Mouse (Mus musculus) lung, embryonic 14.5 days (tissue): ENCODE measurements around the gene Vmp1. TPM values are rescaled to one million over a fixed set of nuclear protein-coding genes. Genes with fewer than 3 reads are reported as not detected.

Experiments used
- ATAC-seq: fragments of 200-750 bp; cut with Nextera tagmentation; 2 replicates; pipeline ENCODE4 v1.8.0; 2017; ENCODE audit warnings: mild to moderate bottlenecking, moderate TSS enrichment, moderate library complexity; ENCODE audit not compliant: insufficient read depth
- DNase-seq: peaks from one replicate; pipeline ENCODE4 v3.0.0-alpha.2; 2015
- H3K27ac ChIP-seq: fragments of 300-500 bp; sonication (generic); 2 replicates; pipeline ENCODE4 v1.5.1; 2014; ENCODE audit warnings: low read depth, mild to moderate bottlenecking, moderate library complexity
- H3K27me3 ChIP-seq: fragments of 300-500 bp; sonication (generic); 2 replicates; pipeline ENCODE4 v1.6.1; 2014; ENCODE audit warnings: low read length, control low read depth; ENCODE audit not compliant: insufficient read depth
- H3K36me3 ChIP-seq: fragments of 300-500 bp; sonication (generic); 2 replicates; pipeline ENCODE4 v1.6.1; 2014; ENCODE audit warnings: control low read depth; ENCODE audit not compliant: insufficient read depth
- H3K4me1 ChIP-seq: fragments of 300-500 bp; sonication (generic); 2 replicates; pipeline ENCODE4 v1.6.1; 2014; ENCODE audit warnings: antibody characterized with exemption, control low read depth; ENCODE audit not compliant: insufficient read depth
- H3K4me2 ChIP-seq: fragments of 300-500 bp; sonication (generic); 2 replicates; pipeline ENCODE4 v1.6.1; 2014; ENCODE audit warnings: mild to moderate bottlenecking
- H3K4me3 ChIP-seq: fragments of 300-500 bp; sonication (generic); 2 replicates; pipeline ENCODE4 v1.5.1; 2014; ENCODE audit warnings: low read depth, low read length
- H3K9ac ChIP-seq: fragments of 300-500 bp; sonication (generic); 2 replicates; pipeline ENCODE4 v1.6.1; 2014
- H3K9me3 ChIP-seq: fragments of 300-500 bp; sonication (generic); 2 replicates; pipeline ENCODE4 v1.6.1; 2016; ENCODE audit warnings: low read depth, low read length, control low read depth
- CTCF ChIP-seq: IDR thresholded peaks from 2 replicates; pipeline ENCODE4 v1.5.1; 2016; ENCODE audit warnings: antibody characterized with exemption, low read depth
- WGBS: fragments of 180-500 bp; shearing (Covaris S2); extraction: QIAGEN DNeasy Blood & Tissue Kit; methylation state at CpG from one replicate; pipeline ENCODE4 v1.1.7; 2014; 5-methylcytosine and 5-hydroxymethylcytosine counted together
- polyA plus RNA-seq: library from polyadenylated mRNA; unstranded; fragments of >200 nt; fragmentation: Nextera tagmentation; extraction: Ambion mirVana; gene quantifications from 2 replicates; pipeline ENCODE4 v1.2.1, GENCODE M21; 2014

Gene Vmp1
- polyA plus RNA-seq, 1 experiment from 2014 or later = 117 TPM

GRCm38 (mm10) chr11:86603719-86604118 lies 79.9 kb downstream of the Vmp1 start:
- Histone ChIP-seq H3K4me1 (no peaks in the 10 kb centered on the region), H3K27me3 (no peaks in the 10 kb centered on the region), H3K4me2 (no peak overlapping the region), H3K9me3 (no peaks in the 10 kb centered on the region), H3K9ac (no peak overlapping the region), H3K4me3 (no peak overlapping the region), H3K27ac (no peak overlapping the region), H3K36me3 (peaks cover 13% of the 10 kb centered on the region; the same call in 1 of the 2 replicates)
- 96% methylated on average over 1 of the region's 1 CpGs for WGBS
- ATAC-seq = no peak
- no peak for DNase-seq
- no peak for TF ChIP-seq CTCF

GRCm38 (mm10) chr11:86602116-86602515 lies 81.5 kb downstream of the Vmp1 start:
- Histone ChIP-seq H3K36me3 (peaks cover 13% of the 10 kb centered on the region; the same call in 1 of the 2 replicates), H3K27ac (no peak overlapping the region), H3K27me3 (no peaks in the 10 kb centered on the region), H3K9me3 (no peaks in the 10 kb centered on the region), H3K4me3 (no peak overlapping the region), H3K4me2 (no peak overlapping the region), H3K9ac (no peak overlapping the region), H3K4me1 (no peaks in the 10 kb centered on the region)
- no peak for TF ChIP-seq CTCF
- 46% methylated on average over 3 of the region's 3 CpGs for WGBS
- ATAC-seq (no peak), DNase-seq (no peak)

- Histone ChIP-seq H3K36me3 (0 out of 2 replicates have a peak, but pooled peaks cover 5% of the 10 kb centered on the region), H3K4me3 (no peak overlapping the region), H3K9me3 (no peaks in the 10 kb centered on the region), H3K4me2 (no peak overlapping the region), H3K27ac (no peak overlapping the region), H3K27me3 (no peaks in the 10 kb centered on the region), H3K4me1 (no peaks in the 10 kb centered on the region), H3K9ac (no peak overlapping the region)
- DNase-seq (no peak), ATAC-seq (no peak)
- no peak for TF ChIP-seq CTCF
- 81% methylated on average over 7 of the region's 7 CpGs for WGBS
Observed at GRCm38 (mm10) chr11:86600209-86600557, 83.5 kb downstream of the Vmp1 start.

- no peaks in the 10 kb centered on the region for H3K27me3 ChIP-seq
- H3K9ac ChIP-seq = no peak overlapping the region
- no peak overlapping the region for H3K4me2 ChIP-seq
- ATAC-seq (no peak), DNase-seq (no peak)
- H3K27ac ChIP-seq = no peak overlapping the region
- WGBS = 69% methylated on average over 4 of the region's 4 CpGs
- H3K4me3 ChIP-seq = no peak overlapping the region
- 0 out of 2 replicates have a peak, but pooled peaks cover 5% of the 10 kb centered on the region for H3K36me3 ChIP-seq
- no peaks in the 10 kb centered on the region for H3K9me3 ChIP-seq
- no peaks in the 10 kb centered on the region for H3K4me1 ChIP-seq
- TF ChIP-seq CTCF = no peak
Observed at GRCm38 (mm10) chr11:86599378-86600208, 84.0 kb downstream of the Vmp1 start.

GRCm38 (mm10) chr11:86598572-86598971 lies 85.1 kb downstream of the Vmp1 start:
- Histone ChIP-seq H3K36me3 (0 out of 2 replicates have a peak, but pooled peaks cover 5% of the 10 kb centered on the region), H3K27ac (no peak overlapping the region), H3K9ac (no peak overlapping the region), H3K9me3 (no peaks in the 10 kb centered on the region), H3K4me1 (peaks cover 3% of the 10 kb centered on the region; the same call in 1 of the 2 replicates), H3K4me3 (no peak overlapping the region), H3K4me2 (no peak overlapping the region), H3K27me3 (no peaks in the 10 kb centered on the region)
- DNase-seq = no peak
- 72% methylated on average over 1 of the region's 1 CpGs for WGBS
- no peak for ATAC-seq
- TF ChIP-seq CTCF = no peak

- Histone ChIP-seq H3K27ac (no peak overlapping the region), H3K36me3 (0 out of 2 replicates have a peak, but pooled peaks cover 2% of the 10 kb centered on the region), H3K4me3 (no peak overlapping the region), H3K4me2 (no peak overlapping the region), H3K9ac (no peak overlapping the region), H3K27me3 (no peaks in the 10 kb centered on the region), H3K9me3 (no peaks in the 10 kb centered on the region), H3K4me1 (peaks cover 7% of the 10 kb centered on the region; the same call in 1 of the 2 replicates)
- DNase-seq (no peak), ATAC-seq (no peak)
- TF ChIP-seq CTCF = no peak
- 85% methylated on average over 5 of the region's 5 CpGs for WGBS
Observed at GRCm38 (mm10) chr11:86598154-86598553, 85.5 kb downstream of the Vmp1 start.

GRCm38 (mm10) chr11:86596976-86597375 lies 86.7 kb downstream of the Vmp1 start:
- Histone ChIP-seq H3K9me3 (no peaks in the 10 kb centered on the region), H3K9ac (no peak overlapping the region), H3K27ac (no peak overlapping the region), H3K4me3 (no peak overlapping the region), H3K4me1 (peaks cover 10% of the 10 kb centered on the region; the same call in 1 of the 2 replicates), H3K4me2 (no peak overlapping the region), H3K36me3 (no peaks in the 10 kb centered on the region), H3K27me3 (no peaks in the 10 kb centered on the region)
- WGBS = 87% methylated on average over 3 of the region's 3 CpGs
- no peak for TF ChIP-seq CTCF
- DNase-seq (no peak), ATAC-seq (no peak)
